Mouse (Mus musculus): ENCODE results near the gene Rpl36. TPM values are rescaled to one million over a fixed set of nuclear protein-coding genes. Genes with fewer than 3 reads are reported as not detected.
"Not testable (repeated sequence)": the region's sequence is repeated elsewhere in the genome, so short reads cannot be mapped to it uniquely, and the experiment has no call there.

The Rpl36 gene
- polyA plus RNA-seq, 2 experiments, result 1,322 to 1,886 TPM

DNA sequence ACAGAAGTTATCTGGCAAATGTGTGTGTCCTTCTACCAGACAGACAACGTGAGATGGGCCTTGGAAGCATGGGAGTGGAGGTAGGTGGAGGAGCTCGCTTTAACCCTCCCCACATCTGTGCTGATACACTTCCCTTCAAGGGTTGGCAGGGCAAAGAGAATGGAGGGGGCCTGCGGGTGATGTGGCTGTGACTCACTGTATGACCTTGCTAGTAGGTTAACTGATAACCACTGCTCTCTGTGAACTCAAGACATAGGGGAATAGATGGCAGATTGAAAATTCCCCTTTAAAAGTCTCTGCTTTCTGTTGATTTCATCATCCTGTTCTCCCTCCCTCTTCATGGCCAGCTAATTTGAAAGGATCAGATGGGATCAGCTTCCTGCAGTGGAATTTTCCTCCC is 12.3 kb downstream of the Rpl36 start:
- Histone ChIP-seq H3K4me2 (ENCODE audit: low read depth) (peak overlapping the region; percentile 88), H3K4me1 (replicated peaks; ENCODE audit: control insufficient read depth in 2 of 2, insufficient read depth in 2 of 2, low read length in 1 of 2) (peaks cover 15 to 18% of the 10 kb centered on the region in 2 experiments), H3K4me3 (ENCODE audit: insufficient read depth in 1 of 2, low read depth in 2 of 2, low read length in 2 of 2) (peak overlapping the region; percentile 23 to 91; a peak in 3 of 4 replicates), H3K9me3 (ENCODE audit: control insufficient read depth, low read length) (no peaks in the 10 kb centered on the region), H3K9ac (replicated peaks) (peak overlapping the region; percentile 85), H3K27me3 (ENCODE audit: control insufficient read depth, insufficient read depth, low read length) (no peaks in the 10 kb centered on the region; the same call in 1 of the 2 replicates), H3K27ac (no peak overlapping the region), H3K36me3 (replicated peaks; ENCODE audit: control insufficient read depth, insufficient read depth, low read depth) (peaks cover 15% of the 10 kb centered on the region)
- 54% methylated on average over 3 of the region's 3 CpGs for WGBS (ENCODE audit: insufficient replicate concordance)
- no peak for TF ChIP-seq EP300 (IDR thresholded peaks at IDR 0.05; ENCODE audit: low read depth)
- no peak for TF ChIP-seq CTCF (IDR thresholded peaks at IDR 0.05; ENCODE audit: low read depth)
- ATAC-seq (ENCODE audit: insufficient read depth), result no peak
- DNase-seq (ENCODE audit: low read depth in 3 of 3, low spot score in 3 of 3), result no peak

DNA sequence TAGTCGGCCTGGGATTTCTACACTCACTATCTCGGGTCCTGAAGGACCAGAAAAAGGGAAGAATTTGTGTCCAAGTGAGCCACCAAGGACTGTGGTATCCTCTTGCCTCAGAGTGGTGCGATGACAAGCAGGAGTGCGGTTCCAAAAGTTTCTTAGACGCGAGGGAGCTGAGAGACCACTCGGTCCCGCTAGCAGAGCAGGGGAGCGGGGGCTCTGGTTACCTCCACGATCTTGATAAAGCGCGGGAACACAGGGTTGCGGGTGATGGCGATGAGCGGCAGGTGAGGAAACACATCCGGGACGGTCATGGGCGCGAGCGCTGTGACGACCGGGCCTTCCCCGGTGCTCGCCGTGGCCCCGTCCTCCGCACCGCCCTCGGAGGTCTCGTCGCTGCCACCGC is 13.0 kb downstream of the Rpl36 start:
- no peaks in the 10 kb centered on the region for H3K9me3 ChIP-seq (ENCODE audit: control insufficient read depth, low read length)
- TF ChIP-seq EP300 (IDR thresholded peaks at IDR 0.05; ENCODE audit: low read depth), result no peak
- no peak for TF ChIP-seq CTCF (IDR thresholded peaks at IDR 0.05; ENCODE audit: low read depth)
- DNase-seq (ENCODE audit: low read depth in 3 of 3, low spot score in 3 of 3), result no peak
- no peak overlapping the region; the same call in 1 of the 2 replicates for H3K27ac ChIP-seq
- H3K9ac ChIP-seq (replicated peaks), result peak overlapping the region; percentile 85
- H3K4me3 ChIP-seq (ENCODE audit: insufficient read depth in 1 of 2, low read depth in 2 of 2, low read length in 2 of 2), result peak overlapping the region; percentile 83 to 91
- peak overlapping the region; percentile 88 for H3K4me2 ChIP-seq (ENCODE audit: low read depth)
- WGBS (ENCODE audit: insufficient replicate concordance), result under 1% methylated on average over 32 of the region's 32 CpGs
- H3K4me1 ChIP-seq (replicated peaks; ENCODE audit: control insufficient read depth in 2 of 2, insufficient read depth in 2 of 2, low read length in 1 of 2), result peaks cover 15 to 18% of the 10 kb centered on the region in 2 experiments
- peak; percentile 34 for ATAC-seq (ENCODE audit: insufficient read depth)
- peaks cover 9% of the 10 kb centered on the region for H3K36me3 ChIP-seq (replicated peaks; ENCODE audit: control insufficient read depth, insufficient read depth, low read depth)
- H3K27me3 ChIP-seq (ENCODE audit: control insufficient read depth, insufficient read depth, low read length), result no peaks in the 10 kb centered on the region; the same call in 1 of the 2 replicates

DNA sequence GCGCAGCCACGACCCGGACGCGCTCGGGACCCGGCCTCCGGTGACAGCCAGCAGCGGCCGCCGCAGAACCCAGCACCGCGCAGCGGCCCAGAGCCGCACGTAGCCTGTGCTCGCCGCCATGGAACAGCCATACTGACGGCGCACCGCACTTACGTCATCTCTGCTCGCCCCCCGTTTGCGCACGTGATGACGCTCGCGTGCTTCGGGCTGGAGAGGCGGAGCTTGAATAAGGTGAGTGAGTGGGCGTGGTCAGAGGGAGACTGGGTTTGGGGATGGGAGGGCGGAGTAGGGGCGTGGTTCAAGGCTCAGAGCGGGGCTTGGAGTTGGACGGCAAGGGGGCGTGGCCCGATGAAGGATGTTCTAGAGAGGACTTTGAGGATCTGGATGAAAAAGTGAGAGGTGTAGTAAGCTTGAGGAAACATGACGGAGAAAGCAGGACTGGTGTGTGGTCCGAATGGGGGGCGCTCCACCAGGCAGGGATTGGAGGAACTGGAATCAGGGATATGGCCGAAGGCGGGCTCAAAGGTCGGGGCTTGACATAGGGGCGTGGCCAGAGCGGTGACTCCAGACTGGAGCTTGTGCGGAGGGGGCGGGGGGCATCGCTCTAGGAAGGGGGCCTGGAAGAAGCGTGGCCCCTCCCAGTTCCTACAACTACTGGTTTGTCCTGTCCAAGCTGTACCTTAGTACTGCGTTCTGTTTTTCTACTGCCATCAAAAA is 13.7 kb downstream of the Rpl36 start, which contains the start of gene Lonp1:
Lonp1 (minus strand) TSS at position 134 of the 717 bp plus-strand sequence.
- Histone ChIP-seq H3K9me3 (ENCODE audit: control insufficient read depth, low read length) (no peaks in the 10 kb centered on the region), H3K4me3 (ENCODE audit: insufficient read depth in 1 of 2, low read depth in 2 of 2, low read length in 2 of 2) (peak within 1 kb of the TSS; percentile 83 to 91), H3K27me3 (ENCODE audit: control insufficient read depth, insufficient read depth, low read length) (no peaks in the 10 kb centered on the region; the same call in 1 of the 2 replicates), H3K36me3 (replicated peaks; ENCODE audit: control insufficient read depth, insufficient read depth, low read depth) (peaks cover 5% of the 10 kb centered on the region; the same call in 1 of the 2 replicates), H3K4me1 (replicated peaks; ENCODE audit: control insufficient read depth in 2 of 2, insufficient read depth in 2 of 2, low read length in 1 of 2) (peaks cover 15 to 18% of the 10 kb centered on the region in 2 experiments), H3K9ac (replicated peaks) (peak within 1 kb of the TSS; percentile 85), H3K4me2 (ENCODE audit: low read depth) (peak within 1 kb of the TSS; percentile 88), H3K27ac (no peak within 1 kb of the TSS; the same call in none of the 2 replicates)
- WGBS (ENCODE audit: insufficient replicate concordance), result under 1% methylated on average over 51 of the region's 51 CpGs
- TF ChIP-seq EP300 (IDR thresholded peaks at IDR 0.05; ENCODE audit: low read depth) (no peak), CTCF (IDR thresholded peaks at IDR 0.05; ENCODE audit: low read depth) (peak; percentile 10; the same call in 1 of the 2 replicates)
- peak; percentile 88 for ATAC-seq (ENCODE audit: insufficient read depth)
- peak; percentile 90 to 97 (median 91) for DNase-seq (ENCODE audit: low read depth in 3 of 3, low spot score in 3 of 3)

DNA sequence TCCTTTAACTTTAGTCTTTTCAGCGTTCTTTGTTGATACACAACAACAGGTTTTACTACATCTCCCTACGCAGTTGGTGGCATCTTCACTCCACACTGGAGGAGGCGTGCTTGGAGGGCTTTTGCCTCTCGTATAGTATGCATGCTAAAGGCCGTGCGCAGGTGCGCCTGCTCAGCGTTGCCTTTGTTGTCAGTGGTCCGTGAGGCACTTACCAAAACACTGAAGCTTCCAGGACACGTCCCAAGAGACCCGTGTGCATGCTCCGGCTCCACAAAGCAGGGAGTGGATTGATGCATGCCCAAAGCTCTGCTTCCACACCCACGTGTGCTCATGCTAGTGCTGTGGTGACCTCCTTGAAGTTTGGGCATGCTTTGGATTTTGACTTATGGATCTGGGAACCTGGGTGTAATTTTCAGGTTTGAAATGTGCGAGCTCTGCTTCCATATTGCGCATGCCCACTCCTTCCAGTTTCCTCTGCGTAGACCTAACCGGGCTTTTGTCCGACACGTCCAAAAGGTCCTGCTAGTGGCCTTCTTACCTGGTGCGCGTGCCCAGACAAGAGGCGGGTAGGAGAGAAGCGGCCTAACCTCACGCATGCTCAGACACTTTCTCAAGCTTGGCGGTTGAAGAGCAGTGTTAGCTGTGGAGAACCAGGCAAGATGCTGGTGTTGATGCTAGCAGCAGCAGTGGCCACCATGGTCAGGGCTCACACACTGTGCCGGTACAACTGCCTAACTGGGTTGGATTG is 14.5 kb downstream of the Rpl36 start, which contains the start of gene Catsperd:
Catsperd (plus strand) TSS at position 614 of the 748 bp plus-strand sequence.
- Histone ChIP-seq H3K36me3 (replicated peaks; ENCODE audit: control insufficient read depth, insufficient read depth, low read depth) (no peaks in the 10 kb centered on the region), H3K4me3 (ENCODE audit: insufficient read depth in 1 of 2, low read depth in 2 of 2, low read length in 2 of 2) (peak within 1 kb of the TSS; percentile 83 to 91), H3K27me3 (ENCODE audit: control insufficient read depth, insufficient read depth, low read length) (no peaks in the 10 kb centered on the region; the same call in 1 of the 2 replicates), H3K9ac (replicated peaks) (no peak within 1 kb of the TSS), H3K4me1 (replicated peaks; ENCODE audit: control insufficient read depth in 2 of 2, insufficient read depth in 2 of 2, low read length in 1 of 2) (peaks cover 15 to 18% of the 10 kb centered on the region in 2 experiments), H3K9me3 (ENCODE audit: control insufficient read depth, low read length) (no peaks in the 10 kb centered on the region), H3K4me2 (ENCODE audit: low read depth) (peak within 1 kb of the TSS; percentile 88), H3K27ac (no peak within 1 kb of the TSS)
- DNase-seq (ENCODE audit: low read depth in 3 of 3, low spot score in 3 of 3), result no peak
- ATAC-seq (ENCODE audit: insufficient read depth), result no peak
- TF ChIP-seq CTCF (IDR thresholded peaks at IDR 0.05; ENCODE audit: low read depth) (no peak), EP300 (IDR thresholded peaks at IDR 0.05; ENCODE audit: low read depth) (no peak)
- WGBS (ENCODE audit: insufficient replicate concordance), result 17% methylated on average over 26 of the region's 26 CpGs

DNA sequence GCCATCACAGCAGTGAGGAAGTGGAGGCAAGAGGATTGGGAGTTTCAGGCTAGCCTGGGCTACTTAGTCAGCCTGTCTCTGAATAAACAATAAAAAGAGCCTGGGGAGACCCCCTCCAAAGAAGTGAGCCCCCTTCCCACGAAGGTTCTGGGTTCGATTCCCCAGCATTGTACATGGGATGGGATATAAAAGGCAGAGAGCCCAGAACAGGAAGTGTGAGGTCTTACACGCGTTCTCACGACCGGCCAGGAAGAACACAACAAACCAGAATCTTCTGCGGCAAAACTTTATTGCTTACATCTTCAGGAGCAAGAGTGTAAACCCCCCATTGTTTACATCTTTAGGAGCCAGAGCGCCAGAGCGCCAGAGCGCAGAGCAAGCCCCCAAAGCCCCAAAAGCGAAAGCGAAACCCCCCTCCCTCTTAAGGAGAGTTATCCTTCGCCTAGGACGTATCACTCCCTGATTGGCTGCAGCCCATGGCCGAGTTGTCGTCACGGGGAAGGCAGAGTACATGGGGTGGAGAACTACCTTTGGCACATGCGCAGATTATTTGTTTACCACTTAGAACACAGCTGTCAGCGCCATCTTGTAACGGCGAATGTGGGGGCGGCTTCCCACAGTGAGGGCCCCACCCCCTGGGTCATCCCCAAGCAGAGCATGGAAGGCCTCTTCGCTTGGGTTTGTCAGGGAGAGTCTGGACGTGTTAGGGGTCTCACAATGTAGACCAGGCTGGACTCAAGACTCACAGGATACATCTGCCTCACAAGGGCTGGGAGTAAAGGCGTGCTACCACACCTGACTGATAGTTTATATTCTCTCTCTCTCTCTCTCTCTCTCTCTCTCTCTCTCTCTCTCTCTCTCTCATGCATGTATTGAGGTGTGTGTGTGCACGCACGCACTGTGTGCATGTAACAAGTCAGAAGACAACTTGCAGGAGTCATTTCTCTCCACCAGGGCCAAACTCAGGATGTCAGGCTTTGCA is 16.9 kb downstream of the Rpl36 start:
- H3K27ac ChIP-seq; H3K27me3 ChIP-seq (ENCODE audit: control insufficient read depth, insufficient read depth, low read length); ATAC-seq (ENCODE audit: insufficient read depth); H3K9me3 ChIP-seq (ENCODE audit: control insufficient read depth, low read length); H3K4me2 ChIP-seq (ENCODE audit: low read depth); DNase-seq (ENCODE audit: low read depth in 3 of 3, low spot score in 3 of 3); H3K9ac ChIP-seq (replicated peaks); H3K36me3 ChIP-seq (replicated peaks; ENCODE audit: control insufficient read depth, insufficient read depth, low read depth); H3K4me3 ChIP-seq (ENCODE audit: insufficient read depth in 1 of 2, low read depth in 2 of 2, low read length in 2 of 2): not testable (repeated sequence)
- 68% methylated on average over 27 of the region's 27 CpGs for WGBS (ENCODE audit: insufficient replicate concordance)
- peaks cover 14 to 15% of the 10 kb centered on the region in 2 experiments for H3K4me1 ChIP-seq (replicated peaks; ENCODE audit: control insufficient read depth in 2 of 2, insufficient read depth in 2 of 2, low read length in 1 of 2)

Data from liver, embryonic 14.5 days (tissue).